Mouse (Mus musculus) heart, embryonic 11.5 days (tissue): ENCODE data around the gene Hoxc5. TPM values are rescaled to one million over a fixed set of nuclear protein-coding genes. Genes with fewer than 3 reads are reported as not detected.

ENCODE experiments used
- ATAC-seq: fragments of 200-750 bp; cut with Nextera tagmentation; replicated peaks from 2 replicates; pipeline ENCODE4 v1.8.0; 2017; ENCODE audit warnings: moderate library complexity; ENCODE audit not compliant: insufficient number of reproducible peaks, low FRiP score, low TSS enrichment
- H3K27ac ChIP-seq: fragments of 300-500 bp; sonication (generic); 2 replicates; pipeline ENCODE4 v1.5.1; 2014; ENCODE audit warnings: mild to moderate bottlenecking, low read depth, low read length
- H3K27me3 ChIP-seq: fragments of 300-500 bp; sonication (generic); 2 replicates; pipeline ENCODE4 v1.6.1; 2014; ENCODE audit warnings: mild to moderate bottlenecking, low read length, mixed read lengths; ENCODE audit not compliant: control insufficient read depth, insufficient read depth
- H3K36me3 ChIP-seq: fragments of 300-500 bp; sonication (generic); 2 replicates; pipeline ENCODE4 v1.6.1; 2014; ENCODE audit warnings: mild to moderate bottlenecking, low read length, moderate library complexity, mixed read lengths; ENCODE audit not compliant: control insufficient read depth, insufficient read depth
- H3K4me1 ChIP-seq: fragments of 300-500 bp; sonication (generic); 2 replicates; pipeline ENCODE4 v1.6.1; 2014; ENCODE audit warnings: low read length; ENCODE audit not compliant: control insufficient read depth, insufficient read depth
- H3K4me2 ChIP-seq: fragments of 300-500 bp; sonication (generic); 2 replicates; pipeline ENCODE4 v1.6.1; 2014; ENCODE audit warnings: mild to moderate bottlenecking, moderate library complexity
- H3K4me3 ChIP-seq: fragments of 300-500 bp; sonication (generic); 2 replicates; pipeline ENCODE4 v1.5.1; 2014; ENCODE audit warnings: low read depth, low read length
- H3K9ac ChIP-seq: fragments of 300-500 bp; sonication (generic); 2 replicates; pipeline ENCODE4 v1.6.1; 2014; ENCODE audit warnings: mild to moderate bottlenecking, low read depth, low read length, moderate library complexity
- H3K9me3 ChIP-seq: fragments of 300-500 bp; sonication (generic); replicated peaks from 2 replicates; pipeline ENCODE4 v1.6.1; 2016; ENCODE audit warnings: low read length; ENCODE audit not compliant: control insufficient read depth
- WGBS: fragments of 180-500 bp; shearing (Covaris S2); extraction: QIAGEN DNeasy Blood & Tissue Kit; methylation state at CpG from one replicate; pipeline ENCODE4 v1.1.7; 2014; ENCODE audit not compliant: insufficient replicate concordance; 5-methylcytosine and 5-hydroxymethylcytosine counted together
- polyA plus RNA-seq: library from polyadenylated mRNA; unstranded; fragments of >200 nt; fragmentation: Nextera tagmentation; extraction: Ambion mirVana; gene quantifications from 2 replicates; pipeline ENCODE4 v1.2.1, GENCODE M21; 2014

Hoxc5 gene
- polyA plus RNA-seq, 1 experiment from 2014 or later, result 1.7 TPM

GRCm38 (mm10) chr15:103005308-103005707, 38.1 kb downstream of the Hoxc5 start:
- H3K36me3 ChIP-seq, result no peaks in the 10 kb centered on the region
- no peak for ATAC-seq
- 2% methylated on average over 17 of the region's 17 CpGs for WGBS
- peaks cover 10% of the 10 kb centered on the region; the same call in 1 of the 2 replicates for H3K4me1 ChIP-seq
- no peaks in the 10 kb centered on the region for H3K9me3 ChIP-seq
- peaks cover 99% of the 10 kb centered on the region for H3K27me3 ChIP-seq
- H3K9ac ChIP-seq, result no peak overlapping the region
- no peak overlapping the region for H3K4me2 ChIP-seq
- no peak overlapping the region for H3K27ac ChIP-seq
- H3K4me3 ChIP-seq, result no peak overlapping the region

GRCm38 (mm10) chr15:103005797-103006196, 38.6 kb downstream of the Hoxc5 start:
- peaks cover 7% of the 10 kb centered on the region; the same call in 1 of the 2 replicates for H3K4me1 ChIP-seq
- H3K9ac ChIP-seq, result no peak overlapping the region
- H3K4me3 ChIP-seq, result no peak overlapping the region
- H3K27me3 ChIP-seq, result peaks cover 99% of the 10 kb centered on the region
- 6% methylated on average over 5 of the region's 5 CpGs for WGBS
- H3K9me3 ChIP-seq, result no peaks in the 10 kb centered on the region
- no peak overlapping the region for H3K4me2 ChIP-seq
- H3K36me3 ChIP-seq, result no peaks in the 10 kb centered on the region
- ATAC-seq, result no peak
- H3K27ac ChIP-seq, result no peak overlapping the region

GRCm38 (mm10) chr15:103006326-103006725, 39.1 kb downstream of the Hoxc5 start:
- Histone ChIP-seq H3K4me3 (no peak overlapping the region), H3K27ac (no peak overlapping the region), H3K36me3 (no peaks in the 10 kb centered on the region), H3K4me2 (no peak overlapping the region), H3K9ac (no peak overlapping the region), H3K4me1 (peaks cover 2% of the 10 kb centered on the region; the same call in 1 of the 2 replicates), H3K27me3 (peaks cover 99% of the 10 kb centered on the region), H3K9me3 (no peaks in the 10 kb centered on the region)
- ATAC-seq, result no peak
- WGBS, result 3% methylated on average over 1 of the region's 1 CpGs

- Histone ChIP-seq H3K9me3 (no peaks in the 10 kb centered on the region), H3K4me1 (no peaks in the 10 kb centered on the region), H3K4me3 (no peak overlapping the region), H3K27ac (no peak overlapping the region), H3K4me2 (no peak overlapping the region), H3K9ac (no peak overlapping the region), H3K27me3 (peaks cover 98% of the 10 kb centered on the region), H3K36me3 (no peaks in the 10 kb centered on the region)
- ATAC-seq, result no peak
- under 1% methylated on average over 27 of the region's 27 CpGs for WGBS
These were observed 42.2 kb downstream of the Hoxc5 start for GRCm38 (mm10) chr15:103009265-103010111.

GRCm38 (mm10) chr15:103010112-103010846, 43.0 kb downstream of the Hoxc5 start:
- no peak overlapping the region for H3K4me3 ChIP-seq
- ATAC-seq, result no peak
- H3K4me1 ChIP-seq, result 0 out of 2 replicates have a peak, but pooled peaks cover 3% of the 10 kb centered on the region
- no peaks in the 10 kb centered on the region for H3K9me3 ChIP-seq
- H3K9ac ChIP-seq, result no peak overlapping the region
- under 1% methylated on average over 31 of the region's 31 CpGs for WGBS
- peaks cover 98% of the 10 kb centered on the region for H3K27me3 ChIP-seq
- H3K27ac ChIP-seq, result no peak overlapping the region
- peak overlapping the region; percentile 11; the same call in 1 of the 2 replicates for H3K4me2 ChIP-seq
- no peaks in the 10 kb centered on the region for H3K36me3 ChIP-seq

GRCm38 (mm10) chr15:103010847-103011555, 43.8 kb downstream of the Hoxc5 start:
- Histone ChIP-seq H3K36me3 (no peaks in the 10 kb centered on the region), H3K4me1 (0 out of 2 replicates have a peak, but pooled peaks cover 3% of the 10 kb centered on the region), H3K27me3 (peaks cover 98% of the 10 kb centered on the region), H3K27ac (no peak overlapping the region), H3K4me2 (peak overlapping the region; percentile 11; the same call in 1 of the 2 replicates), H3K4me3 (no peak overlapping the region), H3K9me3 (no peaks in the 10 kb centered on the region), H3K9ac (no peak overlapping the region)
- ATAC-seq, result no peak
- WGBS, result 1% methylated on average over 28 of the region's 28 CpGs

GRCm38 (mm10) chr15:103011928-103012486, 44.8 kb downstream of the Hoxc5 start:
- Histone ChIP-seq H3K27me3 (peaks cover 98% of the 10 kb centered on the region), H3K9me3 (no peaks in the 10 kb centered on the region), H3K4me1 (0 out of 2 replicates have a peak, but pooled peaks cover 3% of the 10 kb centered on the region), H3K27ac (no peak overlapping the region), H3K9ac (no peak overlapping the region), H3K4me2 (peak overlapping the region; percentile 37; the same call in 1 of the 2 replicates), H3K36me3 (no peaks in the 10 kb centered on the region), H3K4me3 (no peak overlapping the region)
- WGBS, result under 1% methylated on average over 26 of the region's 26 CpGs
- no peak for ATAC-seq
